Mouse (Mus musculus) frontal cortex, postnatal 14 days (tissue): ENCODE data around the gene Gm20916.
"Not testable (repeated sequence)": the region's sequence is repeated elsewhere in the genome, so short reads cannot be mapped to it uniquely, and the experiment has no call there.

Experiments
- DNase-seq, 2 experiments: peaks; one replicate each; pipeline ENCODE4 v3.0.0; 2022; ENCODE audit warnings: low spot score in 2 of 2

Gene Gm20916

GRCm38 (mm10) chrY:79319265-79319664 lies at the start of gene Gm20916:
Gene Gm20916 (plus strand): TSS chrY:79319565.
- not testable (repeated sequence) for DNase-seq
